Mouse (Mus musculus) intestine, embryonic 14.5 days (tissue): ENCODE results near the gene Slco3a1. TPM values are rescaled to one million over a fixed set of nuclear protein-coding genes. Genes with fewer than 3 reads are reported as not detected.

Experiments
- ATAC-seq: fragments of 200-750 bp; cut with Nextera tagmentation; replicated peaks from 2 replicates; pipeline ENCODE4 v1.8.0; 2017; ENCODE audit warnings: low read depth, moderate number of reproducible peaks, moderate TSS enrichment, moderate library complexity; ENCODE audit not compliant: low FRiP score, low TSS enrichment
- DNase-seq: peaks from one replicate; pipeline ENCODE4 v3.0.0-alpha.2; 2018; ENCODE audit warnings: low spot score
- H3K27ac ChIP-seq: fragments of 300-500 bp; sonication (generic); 2 replicates; pipeline ENCODE4 v1.5.1; 2014; ENCODE audit warnings: low read depth, mild to moderate bottlenecking, control low read depth
- H3K27me3 ChIP-seq: fragments of 300-500 bp; sonication (generic); replicated peaks from 2 replicates; pipeline ENCODE4 v1.6.1; 2014; ENCODE audit warnings: low read length, control low read depth; ENCODE audit not compliant: control insufficient read depth, insufficient read depth
- H3K36me3 ChIP-seq: fragments of 300-500 bp; sonication (generic); 2 replicates; pipeline ENCODE4 v1.6.1; 2014; ENCODE audit warnings: low read length, control low read depth; ENCODE audit not compliant: control insufficient read depth, insufficient read depth
- H3K4me1 ChIP-seq: fragments of 300-500 bp; sonication (generic); replicated peaks from 2 replicates; pipeline ENCODE4 v1.6.1; 2014; ENCODE audit warnings: low read length, control low read depth, mixed read lengths; ENCODE audit not compliant: control insufficient read depth, insufficient read depth
- H3K4me2 ChIP-seq: fragments of 300-500 bp; sonication (generic); 2 replicates; pipeline ENCODE4 v1.6.1; 2014; ENCODE audit warnings: low read length
- H3K4me3 ChIP-seq: fragments of 300-500 bp; sonication (generic); 2 replicates; pipeline ENCODE4 v1.5.1; 2014; ENCODE audit warnings: low read depth, low read length, control low read depth, mixed read lengths
- H3K9ac ChIP-seq: fragments of 300-500 bp; sonication (generic); 2 replicates; pipeline ENCODE4 v1.6.1; 2014; ENCODE audit warnings: mild to moderate bottlenecking, low read length
- H3K9me3 ChIP-seq: fragments of 300-500 bp; sonication (generic); 2 replicates; pipeline ENCODE4 v1.6.1; 2016; ENCODE audit warnings: low read length, control low read depth; ENCODE audit not compliant: control insufficient read depth
- WGBS: fragments of 180-500 bp; shearing (Covaris S2); extraction: QIAGEN DNeasy Blood & Tissue Kit; methylation state at CpG from one replicate; pipeline ENCODE4 v1.1.7; 2014; 5-methylcytosine and 5-hydroxymethylcytosine counted together
- polyA plus RNA-seq: library from polyadenylated mRNA; unstranded; fragments of >200 nt; fragmentation: Nextera tagmentation; extraction: Ambion mirVana; gene quantifications from 2 replicates; pipeline ENCODE4 v1.2.1, GENCODE M21; 2014

Slco3a1 gene
- polyA plus RNA-seq, 1 experiment from 2014 or later: 7.9 TPM

DNA sequence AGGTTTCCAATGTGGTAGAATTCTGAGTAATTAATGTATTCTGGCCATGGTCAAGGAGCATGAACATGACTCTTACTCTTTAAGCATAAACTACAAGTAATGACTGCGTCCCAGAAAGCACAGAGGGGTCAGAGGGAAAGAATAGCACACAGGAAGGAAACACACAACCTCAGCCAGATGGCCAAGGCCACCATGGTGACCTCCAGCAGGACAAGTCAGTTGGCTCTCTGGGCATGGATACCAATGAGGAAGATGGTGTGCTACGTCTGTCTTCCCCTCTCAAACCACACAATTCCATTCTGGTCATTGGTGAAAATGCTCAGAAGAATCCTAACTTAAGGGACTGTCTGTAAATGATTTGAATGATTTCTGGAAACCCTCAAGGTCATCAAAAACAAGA is 165.0 kb downstream of the Slco3a1 start:
- Histone ChIP-seq H3K27ac (no peak overlapping the region), H3K4me1 (no peaks in the 10 kb centered on the region; the same call in 1 of the 2 replicates), H3K9ac (no peak overlapping the region), H3K4me3 (no peak overlapping the region), H3K36me3 (no peaks in the 10 kb centered on the region), H3K9me3 (no peaks in the 10 kb centered on the region), H3K27me3 (no peaks in the 10 kb centered on the region), H3K4me2 (no peak overlapping the region)
- DNase-seq (no peak), ATAC-seq (no peak)
- WGBS: 80% methylated on average over 2 of the region's 2 CpGs

GRCm38 (mm10) chr7:74386257-74386656 is 168.3 kb downstream of the Slco3a1 start:
- H3K36me3 ChIP-seq: no peaks in the 10 kb centered on the region
- H3K9me3 ChIP-seq: no peaks in the 10 kb centered on the region
- H3K27ac ChIP-seq: no peak overlapping the region
- DNase-seq (no peak), ATAC-seq (no peak)
- no peak overlapping the region for H3K9ac ChIP-seq
- 74% methylated on average over 5 of the region's 5 CpGs for WGBS
- H3K27me3 ChIP-seq: no peaks in the 10 kb centered on the region
- H3K4me1 ChIP-seq: no peaks in the 10 kb centered on the region; the same call in 1 of the 2 replicates
- H3K4me2 ChIP-seq: no peak overlapping the region
- H3K4me3 ChIP-seq: no peak overlapping the region

GRCm38 (mm10) chr7:74383040-74383666 is 171.4 kb downstream of the Slco3a1 start:
- H3K27me3 ChIP-seq: no peaks in the 10 kb centered on the region
- H3K9ac ChIP-seq: no peak overlapping the region
- no peak overlapping the region for H3K4me2 ChIP-seq
- H3K27ac ChIP-seq: no peak overlapping the region
- no peaks in the 10 kb centered on the region for H3K36me3 ChIP-seq
- DNase-seq (no peak), ATAC-seq (no peak)
- H3K4me1 ChIP-seq: no peaks in the 10 kb centered on the region; the same call in 1 of the 2 replicates
- WGBS: 81% methylated on average over 3 of the region's 3 CpGs
- no peaks in the 10 kb centered on the region for H3K9me3 ChIP-seq
- H3K4me3 ChIP-seq: no peak overlapping the region

DNA sequence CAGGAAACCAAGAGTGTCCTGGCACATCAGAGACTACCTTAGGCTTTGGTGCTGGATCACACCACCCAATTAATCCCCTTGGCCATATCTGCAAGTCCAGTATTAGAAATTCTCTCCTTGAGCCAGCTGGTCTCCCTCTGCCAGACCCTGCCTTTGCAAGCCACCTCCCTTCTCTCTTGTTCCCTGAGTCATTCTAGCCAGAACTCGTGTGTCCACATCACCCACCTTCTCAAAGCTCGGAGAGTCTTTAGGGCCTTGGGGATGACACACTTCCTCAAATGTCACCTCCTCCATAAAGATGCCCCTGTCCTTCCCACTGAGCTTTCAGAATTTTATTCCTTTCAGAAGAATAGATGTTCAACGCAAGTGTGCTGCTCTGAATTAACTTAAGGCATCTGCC is 172.3 kb downstream of the Slco3a1 start:
- no peak overlapping the region for H3K4me2 ChIP-seq
- no peak overlapping the region for H3K27ac ChIP-seq
- H3K9me3 ChIP-seq: no peaks in the 10 kb centered on the region
- no peak overlapping the region for H3K4me3 ChIP-seq
- WGBS: 84% methylated on average over 3 of the region's 3 CpGs
- H3K9ac ChIP-seq: no peak overlapping the region
- H3K4me1 ChIP-seq: no peaks in the 10 kb centered on the region; the same call in 1 of the 2 replicates
- no peaks in the 10 kb centered on the region for H3K27me3 ChIP-seq
- DNase-seq: no peak
- no peak for ATAC-seq
- H3K36me3 ChIP-seq: no peaks in the 10 kb centered on the region

DNA sequence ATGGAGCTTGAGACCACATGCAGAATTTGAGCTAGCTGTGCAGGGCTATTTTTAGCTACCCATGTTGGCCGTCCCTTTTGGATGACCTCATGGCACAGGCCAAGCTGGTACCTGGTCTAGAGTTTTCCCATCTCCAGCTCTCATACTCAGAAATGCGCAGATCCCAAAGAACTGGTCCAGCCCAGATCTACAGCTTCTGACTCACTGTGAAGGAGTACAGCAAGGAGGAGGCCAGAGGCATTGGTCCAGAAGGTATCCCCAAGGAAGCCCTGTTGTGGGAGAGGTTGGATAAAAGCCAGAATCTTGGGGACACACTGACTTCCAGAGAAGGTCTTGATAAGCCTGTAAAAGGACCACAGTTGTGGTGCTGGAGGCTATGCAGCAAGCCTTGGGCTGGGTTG is 172.7 kb downstream of the Slco3a1 start:
- no peak overlapping the region for H3K4me3 ChIP-seq
- no peaks in the 10 kb centered on the region for H3K27me3 ChIP-seq
- H3K9ac ChIP-seq: no peak overlapping the region
- H3K36me3 ChIP-seq: no peaks in the 10 kb centered on the region
- H3K4me1 ChIP-seq: no peaks in the 10 kb centered on the region
- 69% methylated on average over 2 of the region's 2 CpGs for WGBS
- DNase-seq: no peak
- H3K9me3 ChIP-seq: no peaks in the 10 kb centered on the region
- ATAC-seq: no peak
- no peak overlapping the region for H3K27ac ChIP-seq
- H3K4me2 ChIP-seq: no peak overlapping the region

DNA sequence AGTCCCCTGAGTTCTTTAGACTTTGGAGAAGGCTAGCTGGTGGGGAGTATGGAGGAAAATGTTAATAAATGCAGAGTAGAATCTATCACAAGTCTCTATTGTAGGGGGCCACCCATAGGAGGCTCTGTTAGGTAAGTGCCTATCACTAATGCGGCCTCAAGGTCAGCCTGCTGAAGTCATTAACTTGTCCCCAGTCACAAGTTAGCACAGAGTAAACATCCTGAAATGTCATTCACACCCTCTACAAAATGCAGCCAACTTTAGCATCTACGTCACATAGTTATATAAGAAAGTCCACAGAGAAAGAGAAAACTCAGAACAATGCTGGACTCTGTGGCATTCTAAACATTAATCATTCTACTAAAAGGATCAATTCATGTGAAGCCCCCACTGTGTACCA is 173.5 kb downstream of the Slco3a1 start:
- no peak for ATAC-seq

DNA sequence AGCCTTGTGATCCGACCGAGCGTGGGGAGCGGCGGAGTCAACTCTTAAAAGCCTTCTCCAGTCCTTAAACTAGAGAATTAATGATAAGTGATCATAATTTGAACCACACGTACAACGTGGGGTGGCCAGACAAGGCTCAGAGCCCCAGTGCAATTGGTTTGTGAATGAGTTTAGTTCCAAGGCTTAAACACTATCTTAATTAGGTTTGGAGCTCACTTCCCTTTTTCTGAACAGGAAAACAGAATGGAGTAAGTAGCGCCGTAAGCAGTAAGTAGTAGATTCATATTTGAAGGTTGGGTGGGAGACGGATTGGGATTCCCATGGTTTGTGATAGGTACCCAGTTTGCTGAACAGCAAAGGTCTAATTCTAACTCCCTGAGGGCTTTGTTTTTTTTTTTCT is 176.7 kb downstream of the Slco3a1 start:
- Histone ChIP-seq H3K4me1 (no peaks in the 10 kb centered on the region), H3K36me3 (no peaks in the 10 kb centered on the region), H3K4me3 (no peak overlapping the region), H3K27ac (no peak overlapping the region), H3K9ac (no peak overlapping the region), H3K4me2 (no peak overlapping the region), H3K9me3 (no peaks in the 10 kb centered on the region), H3K27me3 (no peaks in the 10 kb centered on the region)
- ATAC-seq: no peak
- WGBS: 83% methylated on average over 10 of the region's 10 CpGs
- no peak for DNase-seq

More for the DNA sequence above, 173.5 kb downstream of the Slco3a1 start:
- no peak overlapping the region for H3K9ac ChIP-seq
- 73% methylated on average over 2 of the region's 2 CpGs for WGBS
- no peaks in the 10 kb centered on the region for H3K27me3 ChIP-seq
- no peak overlapping the region for H3K4me2 ChIP-seq
- no peaks in the 10 kb centered on the region for H3K4me1 ChIP-seq
- H3K27ac ChIP-seq: no peak overlapping the region
- H3K9me3 ChIP-seq: no peaks in the 10 kb centered on the region
- no peak overlapping the region for H3K4me3 ChIP-seq
- H3K36me3 ChIP-seq: no peaks in the 10 kb centered on the region
- no peak for DNase-seq

- no peaks in the 10 kb centered on the region for H3K36me3 ChIP-seq
- H3K27ac ChIP-seq: no peak overlapping the region
- no peaks in the 10 kb centered on the region for H3K27me3 ChIP-seq
- DNase-seq (no peak), ATAC-seq (no peak)
- H3K9me3 ChIP-seq: no peaks in the 10 kb centered on the region
- H3K4me1 ChIP-seq: peaks cover 3% of the 10 kb centered on the region
- H3K4me2 ChIP-seq: no peak overlapping the region
- H3K9ac ChIP-seq: no peak overlapping the region
- H3K4me3 ChIP-seq: no peak overlapping the region
- 46% methylated on average over 12 of the region's 12 CpGs for WGBS
Observed at GRCm38 (mm10) chr7:74376397-74377044, 178.1 kb downstream of the Slco3a1 start.
